ENCODE assay signal across 11 mouse cellular contexts in genomic region chr6:56560891-56561290, GRCm38 (mm10). TPM values are rescaled to one million over a fixed set of nuclear protein-coding genes. Genes with fewer than 3 reads are reported as not detected.
DNase-seq lines count a peak whose midpoint lies in the region; ATAC-seq lines count a peak whose summit lies in the region.
"Had no signal": no experiment of that assay in that cellular context is flagged by ENCODE, and none has a peak within 500 bp of the region (broad histone marks: within the 10 kb centered on the region; RNA-seq: fewer than 3 reads in every experiment).

No protein-coding gene starts in this region.

- no peak for ATAC-seq in erythroblast, adult 5-6 weeks (replicated peaks; ENCODE audit: low FRiP score, poor library complexity, severe bottlenecking)

- peak; percentile 78 to 81 for DNase-seq in cerebellum, postnatal 14 days
- DNase-seq in cerebellum, adult 9-11 months = no peak
- DNase-seq in left cerebral cortex, postnatal 4 days = peak; percentile 61
- DNase-seq in left cerebral cortex, adult 11 months (ENCODE audit: low spot score) = no peak
- DNase-seq in brain, adult 2 months (ENCODE audit: low read depth, low spot score) = peak; percentile 55
- DNase-seq in ovary, postnatal 36 days (ENCODE audit: low spot score) = no peak
- DNase-seq: adrenal gland, adult 8-10 months; B cell, adult 2 months; embryo, embryonic 11 days; kidney, adult 11 months had no signal

- intact Hi-C loops in left cerebral cortex, postnatal 4 days (cut with DNase I) = no loop called here

RNA-seq across cellular contexts. Expression of gene Pde1c, which starts 8.0 kb away (rescaled TPM):
- 1 to 10 TPM; 7.6 to 8.4 TPM for total RNA-seq in left cerebral cortex, postnatal 4 days (2021)
- total RNA-seq in erythroblast, adult 5-6 weeks (2015; ENCODE audit: low replicate concordance) = 0.42 and 2.1 TPM in 2 replicates
- total RNA-seq in erythroblast, adult 5-6 weeks (2017; ENCODE audit: low replicate concordance) = 0.28 and 0.85 TPM in 2 replicates

Comparison
In these comparisons a context has a peak if more than half of its experiments do, and no peak if none do; other contexts are left out.
1. DNase-seq: peak in cerebellum, postnatal 14 days (2 of 2), left cerebral cortex, postnatal 4 days (single experiment) and brain, adult 2 months (single experiment); none in cerebellum, adult 9-11 months (single experiment), left cerebral cortex, adult 11 months (single experiment) and ovary, postnatal 36 days (single experiment).